Mouse (Mus musculus) large intestine, adult 2 months (tissue): ENCODE results near the gene Myo18b. TPM values are rescaled to one million over a fixed set of nuclear protein-coding genes. Genes with fewer than 3 reads are reported as not detected.
A peak's percentile ranks its signal among the peaks of the same experiment; 100 is the strongest.

Experiments used
- DNase-seq: peaks from one replicate; pipeline ENCODE4 v3.0.0-alpha.2; 2012; ENCODE audit warnings: low read depth, low spot score
- WGBS: fragments of 180-500 bp; shearing (Covaris S2); methylation state at CpG from one replicate; pipeline ENCODE4 v1.1.7; 2018; 5-methylcytosine and 5-hydroxymethylcytosine counted together
- polyA plus RNA-seq: library from polyadenylated mRNA; depleted of rRNA; stranded (reverse); fragments of >200 nt; gene quantifications from 2 replicates; pipeline ENCODE4 v1.2.3, GENCODE M21; 2012; rRNA removed

Gene Myo18b
- polyA plus RNA-seq, 1 experiment = 0.74 TPM

DNA sequence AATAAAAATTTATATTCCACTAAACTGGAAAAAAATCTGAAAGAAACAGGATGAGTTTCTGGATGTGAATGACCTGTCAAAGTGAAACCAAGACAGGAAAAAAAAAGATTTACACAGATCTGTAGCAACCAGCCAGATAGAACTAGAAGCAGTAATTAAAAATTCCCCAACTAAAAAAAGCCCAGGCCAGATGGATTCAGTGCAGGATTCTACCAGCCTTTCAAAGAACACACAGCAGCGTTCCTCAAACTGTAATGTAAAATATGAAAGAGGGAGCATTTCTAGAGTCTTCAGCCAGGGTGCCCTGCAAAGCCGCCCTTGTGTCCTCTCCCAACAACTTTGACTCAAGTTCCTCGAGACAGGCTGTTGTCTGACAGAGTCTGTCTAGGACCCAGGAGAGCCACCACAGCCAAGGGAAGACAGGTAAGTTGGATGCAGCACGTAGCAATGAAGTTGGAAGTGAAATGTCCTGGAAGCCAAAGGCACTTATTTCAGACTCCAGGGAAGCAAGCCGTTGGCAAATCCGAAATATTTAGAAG is 246.9 kb downstream of the Myo18b start:
- 75% methylated on average over 6 of the region's 6 CpGs for WGBS
- DNase-seq = no peak

DNA sequence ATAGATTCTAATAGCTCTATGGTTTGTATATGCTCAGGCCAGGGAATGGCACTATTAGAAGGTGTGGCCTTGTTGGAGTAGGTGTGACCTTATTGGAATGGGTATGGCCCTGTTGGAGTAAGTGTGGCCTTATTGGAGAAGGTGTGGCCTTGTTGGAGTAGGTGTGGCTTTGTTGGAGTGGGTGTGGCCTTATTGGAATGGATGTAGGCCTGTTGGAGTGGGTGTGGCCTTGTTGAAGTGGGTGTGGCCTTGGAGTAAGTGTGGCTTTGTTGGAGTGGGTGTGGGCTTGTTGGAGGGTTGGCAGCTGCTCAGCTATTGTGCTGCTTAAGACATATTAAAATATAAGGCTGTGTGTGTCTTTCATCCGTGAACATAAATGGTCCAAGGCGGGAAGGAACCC is 249.3 kb downstream of the Myo18b start:
- no peak for DNase-seq
- 77% methylated on average over 2 of the region's 2 CpGs for WGBS

- WGBS = 84% methylated on average over 2 of the region's 2 CpGs
- no peak for DNase-seq
These were observed 250.6 kb downstream of the Myo18b start for GRCm38 (mm10) chr5:112645535-112645934.

DNA sequence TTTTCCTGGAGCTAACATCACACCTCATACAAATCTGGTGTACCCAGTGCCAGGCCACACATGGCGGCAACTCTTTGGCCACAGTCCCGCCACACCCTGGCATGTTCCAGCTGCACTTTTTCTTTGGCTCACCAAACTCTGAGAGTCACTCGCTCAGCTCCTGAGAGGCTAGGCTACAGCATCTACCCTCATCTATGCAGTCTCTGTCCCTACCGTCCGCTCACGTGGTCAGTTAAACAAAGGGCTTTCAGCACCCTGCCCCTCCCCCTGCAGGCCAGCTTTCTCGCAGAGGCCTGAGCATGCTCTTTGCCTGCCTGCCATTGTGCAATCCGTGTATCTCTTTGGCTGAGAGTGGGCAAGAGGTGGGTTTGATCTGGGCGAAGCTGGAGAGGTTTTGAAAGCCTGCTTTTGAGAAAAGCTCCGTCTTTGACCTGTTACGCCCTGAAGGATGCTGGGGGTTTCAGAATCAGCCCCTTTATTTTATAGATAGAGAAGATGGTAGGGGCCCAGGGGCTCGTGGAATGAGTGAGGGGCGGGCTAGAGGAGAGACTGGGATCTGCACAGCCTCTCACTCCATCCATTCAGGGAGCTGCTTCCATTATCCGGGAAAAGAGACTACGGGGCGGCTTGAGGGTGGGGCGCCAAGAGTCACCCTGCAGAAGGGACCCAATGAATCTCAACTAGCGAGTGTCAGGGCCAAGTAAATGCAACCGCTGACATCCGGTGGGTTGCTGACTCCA is 252.5 kb downstream of the Myo18b start:
- 49% methylated on average over 20 of the region's 20 CpGs for WGBS
- no peak for DNase-seq

DNA sequence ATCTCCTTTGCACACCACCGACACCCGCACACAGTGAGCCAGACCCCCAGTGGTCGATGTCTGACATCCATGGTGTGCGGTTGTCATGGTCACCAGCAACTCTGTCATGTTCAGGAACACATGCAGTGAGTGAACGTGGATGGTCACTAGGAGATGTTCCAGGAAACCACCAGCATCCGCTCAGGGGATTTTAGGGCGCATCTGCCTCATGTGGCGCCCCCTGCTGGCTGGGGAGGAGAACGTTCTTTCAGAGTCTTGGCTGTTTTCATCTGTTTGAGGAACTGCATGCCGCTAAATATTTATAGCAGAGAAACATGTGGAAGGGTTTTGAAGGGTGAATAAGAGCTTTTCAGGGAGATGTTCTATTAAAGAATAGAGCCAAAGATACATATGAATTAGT is 253.4 kb downstream of the Myo18b start:
- no peak for DNase-seq
- WGBS = 55% methylated on average over 10 of the region's 10 CpGs

DNA sequence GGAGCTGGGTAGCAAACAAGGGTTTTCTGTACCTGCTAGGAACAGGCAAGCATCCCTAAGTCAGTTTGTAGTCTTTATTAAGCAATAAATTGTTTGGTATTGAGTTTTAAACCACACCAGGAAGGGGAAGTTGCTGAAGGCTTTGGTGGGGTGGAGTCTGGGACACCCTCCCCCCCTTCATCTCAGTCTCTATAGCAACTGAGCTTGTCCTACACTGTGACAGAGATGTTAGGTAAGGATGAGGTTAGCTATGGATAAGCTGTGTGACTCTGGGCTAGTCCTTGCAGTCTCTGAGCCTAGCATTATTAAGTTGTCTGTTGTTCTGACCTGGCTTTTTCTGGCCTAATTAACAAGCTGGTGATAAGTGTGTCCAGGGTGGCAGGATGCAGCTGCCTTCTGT is 254.4 kb downstream of the Myo18b start:
- DNase-seq = no peak

- no peak for DNase-seq
- 19% methylated on average over 20 of the region's 20 CpGs for WGBS
These were observed 255.0 kb downstream of the Myo18b start for GRCm38 (mm10) chr5:112641131-112641530.

- peak; percentile 1 for DNase-seq
- WGBS = 14% methylated on average over 13 of the region's 13 CpGs
These were observed 255.5 kb downstream of the Myo18b start for GRCm38 (mm10) chr5:112640651-112641050.

Other genes with a start within 250 kb of the Myo18b start
- gene Grk3, start 119.4 kb upstream of the Myo18b start, polyA plus RNA-seq = 4.4 and 8.0 TPM in 2 replicates
- gene Crybb2, start 173.8 kb upstream of the Myo18b start, polyA plus RNA-seq = 0.17 TPM in 1 of 2 replicates, not detected in the other
- gene Crybb3, start 185.2 kb upstream of the Myo18b start, polyA plus RNA-seq = 5.9 and 6.1 TPM in 2 replicates